Mouse (Mus musculus): ENCODE results near the gene Mbd3l2. TPM values are rescaled to one million over a fixed set of nuclear protein-coding genes. Genes with fewer than 3 reads are reported as not detected.

Gene Mbd3l2
- not detected in 2 replicates for polyA plus RNA-seq (2012; rRNA removed)

DNA sequence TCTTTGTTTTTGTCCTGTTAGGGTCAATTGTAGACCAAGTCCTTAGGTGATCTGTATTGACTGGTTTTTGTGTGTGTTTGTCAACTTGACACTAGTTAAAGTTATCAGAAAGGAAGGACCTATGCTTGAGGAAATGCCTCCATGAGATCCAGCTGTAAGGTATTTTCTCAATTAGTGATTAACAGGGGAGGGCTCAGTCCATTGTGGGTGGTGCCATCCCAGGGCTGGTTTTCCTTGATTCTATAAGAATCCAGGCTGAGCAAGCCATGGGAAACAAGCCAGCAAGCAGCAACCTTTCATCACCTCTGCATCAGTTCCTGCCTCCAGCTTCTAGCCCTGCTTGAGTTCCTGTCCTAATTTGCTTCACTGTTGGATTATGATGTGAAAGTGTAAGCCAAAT is at the start of gene Mbd3l2:
Mbd3l2 (plus strand) TSS at position 301 of the 400 bp plus-strand sequence.

GRCm38 (mm10) chr9:18402895-18403294 is 27.6 kb upstream of the Mbd3l2 start, which contains the start of gene Naalad2:
Gene Naalad2, minus strand, starts transcription at chr9:18402995.

DNA sequence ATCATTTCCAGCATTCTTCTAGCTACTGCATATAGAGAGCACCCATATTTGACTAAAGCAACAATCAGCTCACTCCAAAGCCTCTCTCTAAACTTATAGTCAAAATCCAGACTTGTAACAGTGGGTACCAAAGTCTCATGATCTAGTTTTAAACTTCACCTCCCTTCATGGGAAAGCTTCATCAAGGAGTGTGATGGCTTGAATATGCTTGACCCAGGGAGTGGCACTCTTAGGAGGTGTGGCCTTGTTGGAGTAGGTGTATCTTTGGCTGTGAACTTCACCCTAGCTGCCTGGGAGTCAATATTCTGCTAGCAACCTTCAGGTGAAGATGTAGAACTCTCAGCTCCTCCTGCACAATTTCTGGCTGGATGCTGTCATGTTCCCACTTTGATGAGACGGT is 26.3 kb upstream of the Mbd3l2 start, which contains the start of gene Ubtfl1:
Ubtfl1 (plus strand) TSS at position 301 of the 400 bp plus-strand sequence.

GRCm38 (mm10) chr9:18478168-18478567 is 47.7 kb downstream of the Mbd3l2 start, which contains the start of the genes Zfp558 and Mbd3l1:
Gene Zfp558, minus strand, starts transcription at chr9:18478268.
Gene Mbd3l1, plus strand, starts transcription at chr9:18478359.

Other genes with a start within 250 kb of the Mbd3l2 start
- gene Chordc1, start 138.5 kb upstream of the Mbd3l2 start, polyA plus RNA-seq (2012; rRNA removed), result 57.1 and 59.8 TPM in 2 replicates
- 1.1 and 1.7 TPM in 2 replicates for gene Naalad2, start 27.7 kb upstream of the Mbd3l2 start, polyA plus RNA-seq (2012; rRNA removed)
- gene Ubtfl1, start 26.2 kb upstream of the Mbd3l2 start, polyA plus RNA-seq (2012; rRNA removed), result 0.01 TPM in 1 of 2 replicates, not detected in the other
- 29.6 and 30.5 TPM in 2 replicates for gene Zfp558, start 47.6 kb downstream of the Mbd3l2 start, polyA plus RNA-seq (2012; rRNA removed)
- not detected in 2 replicates for gene Mbd3l1, start 47.7 kb downstream of the Mbd3l2 start, polyA plus RNA-seq (2012; rRNA removed)
- 3.9 TPM in 1 of 2 replicates, not detected in the other for gene Muc16, start 243.9 kb downstream of the Mbd3l2 start, polyA plus RNA-seq (2012; rRNA removed)